Mouse (Mus musculus): ENCODE data around the gene Rinl. TPM values are rescaled to one million over a fixed set of nuclear protein-coding genes. Genes with fewer than 3 reads are reported as not detected.
A peak's percentile ranks its signal among the peaks of the same experiment; 100 is the strongest.

Rinl gene
- polyA plus RNA-seq, 1 experiment from 2014 or later = 5.2 TPM

DNA sequence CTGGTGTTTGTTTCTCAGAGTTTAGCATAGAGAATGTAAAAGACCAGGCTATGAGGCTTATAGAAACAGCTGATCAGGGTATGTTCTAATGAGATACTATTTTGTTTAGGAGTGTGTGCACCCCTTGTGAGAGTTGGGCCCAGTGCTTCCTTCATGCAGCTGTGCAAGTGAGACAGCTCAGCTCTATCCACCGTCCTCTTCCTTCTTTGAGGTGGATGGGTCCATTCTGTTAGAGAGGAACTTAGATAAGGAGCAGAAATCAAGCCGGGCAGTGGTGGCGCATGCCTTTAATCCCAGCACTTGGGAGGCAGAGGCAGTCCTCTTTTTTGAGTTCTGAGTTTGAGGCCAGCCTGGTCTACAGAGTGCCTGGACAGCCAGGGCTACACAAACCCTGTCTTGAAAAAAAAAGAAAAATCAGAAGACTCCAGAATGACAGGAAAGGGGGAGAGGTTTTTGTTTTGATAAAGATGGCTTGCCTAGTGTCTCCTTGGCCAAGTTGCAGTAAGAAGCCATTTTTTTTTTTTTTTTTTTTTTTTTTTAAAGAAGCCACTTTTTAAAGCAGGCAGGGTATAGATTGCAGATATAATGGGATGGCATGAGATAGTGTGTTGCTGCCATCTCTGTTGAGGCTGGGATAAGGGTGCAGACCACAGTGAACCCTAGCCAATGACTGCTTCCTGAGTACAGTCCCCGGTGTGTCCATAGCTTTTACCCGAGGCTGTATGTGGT is 25.7 kb downstream of the Rinl start:
- Histone ChIP-seq H3K27ac (no peak overlapping the region), H3K9me3 (no peaks in the 10 kb centered on the region), H3K4me3 (peak overlapping the region; percentile 6; the same call in 1 of the 2 replicates), H3K36me3 (peaks cover 76% of the 10 kb centered on the region), H3K4me1 (peaks cover 57% of the 10 kb centered on the region), H3K27me3 (ENCODE audit: insufficient read depth, poor library complexity, severe bottlenecking) (no peaks in the 10 kb centered on the region)
- WGBS = 69% methylated on average over 5 of the region's 5 CpGs
- DNase-seq (ENCODE audit: low spot score) = no peak

DNA sequence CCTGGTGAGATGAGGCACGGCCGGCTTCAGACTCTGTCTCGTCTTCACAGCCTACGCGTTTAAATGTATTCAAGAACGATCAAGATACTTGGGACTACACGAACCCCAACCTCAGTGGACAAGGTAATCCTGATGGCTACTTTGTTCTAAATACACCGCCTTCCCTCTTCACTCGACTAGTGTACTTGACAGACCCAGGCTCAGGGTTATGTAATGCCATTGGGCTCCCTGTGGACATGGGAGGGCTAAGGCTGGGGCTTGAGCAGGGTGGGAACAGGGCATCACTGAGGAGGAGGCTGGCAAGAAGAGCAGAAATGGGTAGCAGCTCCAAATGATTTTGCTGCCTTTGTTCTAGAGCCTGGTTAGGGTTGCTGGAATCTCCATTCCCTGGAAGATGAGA is 26.5 kb downstream of the Rinl start:
- Histone ChIP-seq H3K4me1 (peaks cover 64% of the 10 kb centered on the region), H3K27ac (no peak overlapping the region)
- 88% methylated on average over 9 of the region's 9 CpGs for WGBS

DNA sequence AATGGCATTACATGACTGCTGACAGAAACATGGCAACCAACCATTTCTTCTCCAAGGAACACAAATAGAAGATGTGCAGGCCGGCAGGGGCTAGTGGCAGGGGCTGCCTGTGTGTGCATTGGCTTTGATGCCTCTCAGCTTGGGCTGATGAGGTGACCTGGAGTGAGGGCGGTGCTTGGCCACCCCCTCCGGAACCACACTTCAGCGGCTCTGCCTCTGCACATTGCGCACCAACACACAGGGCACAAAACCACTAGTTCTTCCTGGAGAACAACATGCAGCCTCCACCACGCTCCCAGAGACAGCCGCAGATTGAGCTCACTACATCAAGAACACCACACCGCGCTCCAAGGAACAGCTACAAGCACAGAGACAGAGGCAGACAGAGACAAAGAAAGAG is 27.4 kb downstream of the Rinl start:
- Histone ChIP-seq H3K4me1 (peaks cover 73% of the 10 kb centered on the region), H3K36me3 (peaks cover 93% of the 10 kb centered on the region), H3K27me3 (ENCODE audit: insufficient read depth, poor library complexity, severe bottlenecking) (no peaks in the 10 kb centered on the region), H3K4me3 (no peak overlapping the region), H3K9me3 (no peaks in the 10 kb centered on the region), H3K27ac (no peak overlapping the region)
- WGBS = 81% methylated on average over 9 of the region's 9 CpGs
- no peak for DNase-seq (ENCODE audit: low spot score)

More for the DNA sequence above, 26.5 kb downstream of the Rinl start:
- Histone ChIP-seq H3K27me3 (ENCODE audit: insufficient read depth, poor library complexity, severe bottlenecking) (no peaks in the 10 kb centered on the region), H3K9me3 (no peaks in the 10 kb centered on the region), H3K4me3 (0 out of 2 replicates have a peak overlapping the region, but pooled peaks have one; percentile 0), H3K36me3 (peaks cover 83% of the 10 kb centered on the region)
- no peak for DNase-seq (ENCODE audit: low spot score)

DNA sequence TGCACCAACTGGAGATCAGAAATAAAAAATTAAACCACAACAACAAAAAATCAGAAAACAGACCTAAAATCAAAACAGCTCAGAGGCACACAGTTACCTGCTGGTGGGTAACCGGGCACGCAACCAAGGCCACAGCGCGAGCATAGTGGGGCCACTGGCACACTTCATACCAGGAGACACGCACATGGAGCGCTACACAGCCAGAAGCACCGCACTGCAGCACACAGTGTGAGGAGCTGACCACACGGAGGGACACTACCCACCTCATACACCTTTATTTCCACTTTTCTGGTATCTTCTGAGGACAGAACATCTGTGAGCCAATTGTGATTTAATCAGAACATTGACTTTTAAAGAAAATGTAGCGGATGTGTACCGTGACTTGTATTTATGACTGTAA is 28.2 kb downstream of the Rinl start:
- WGBS = 90% methylated on average over 10 of the region's 10 CpGs
- Histone ChIP-seq H3K9me3 (no peaks in the 10 kb centered on the region), H3K36me3 (peaks cover 98% of the 10 kb centered on the region), H3K27ac (no peak overlapping the region), H3K4me1 (peaks cover 73% of the 10 kb centered on the region), H3K4me3 (no peak overlapping the region), H3K27me3 (ENCODE audit: insufficient read depth, poor library complexity, severe bottlenecking) (no peaks in the 10 kb centered on the region)
- no peak for DNase-seq (ENCODE audit: low spot score)

DNA sequence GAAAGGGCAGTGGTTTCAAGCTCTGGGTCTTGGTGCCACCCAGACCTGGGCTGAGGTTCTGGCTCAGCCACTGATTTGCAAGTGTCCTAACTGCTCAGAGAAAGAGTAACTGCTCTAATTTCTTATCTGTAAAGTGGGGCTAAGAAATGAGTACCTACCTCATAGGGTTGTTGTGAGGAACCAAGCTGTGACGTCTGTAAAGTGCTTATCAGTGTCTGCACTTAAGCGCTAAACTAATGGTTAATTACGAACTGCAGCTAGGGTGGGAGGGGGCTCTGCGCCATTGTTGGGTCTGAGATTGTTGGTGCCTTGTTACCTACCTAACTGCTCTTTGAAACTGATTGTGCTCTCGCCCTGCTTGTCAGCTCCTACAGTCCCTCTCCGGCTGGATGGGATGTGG is 28.8 kb downstream of the Rinl start:
- Histone ChIP-seq H3K27me3 (ENCODE audit: insufficient read depth, poor library complexity, severe bottlenecking) (no peaks in the 10 kb centered on the region), H3K4me1 (peaks cover 67% of the 10 kb centered on the region), H3K36me3 (peaks cover 98% of the 10 kb centered on the region), H3K4me3 (no peak overlapping the region), H3K27ac (no peak overlapping the region), H3K9me3 (no peaks in the 10 kb centered on the region)
- 55% methylated on average over 6 of the region's 6 CpGs for WGBS
- no peak for DNase-seq (ENCODE audit: low spot score)

DNA sequence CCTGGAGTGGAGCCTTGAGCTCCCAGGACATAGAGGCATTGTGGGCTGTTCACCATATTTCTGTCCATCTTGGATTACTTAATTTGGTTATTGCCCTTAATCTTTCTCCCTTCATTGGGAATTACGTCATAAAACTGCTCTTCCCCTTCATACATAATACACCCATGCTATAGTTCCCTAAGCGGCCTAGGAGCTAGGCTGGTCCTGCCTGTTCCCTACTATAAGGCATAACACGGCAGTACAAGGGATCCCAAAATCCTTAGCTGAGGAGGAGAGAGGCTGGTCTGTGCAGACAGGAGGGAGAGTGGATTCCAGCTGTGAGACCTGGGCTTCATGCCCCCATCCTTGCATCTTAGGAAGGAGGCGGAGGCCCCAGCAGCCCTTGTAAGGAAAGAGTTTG is 29.2 kb downstream of the Rinl start:
- H3K27ac ChIP-seq = no peak overlapping the region
- H3K4me3 ChIP-seq = peak overlapping the region; percentile 2; the same call in 1 of the 2 replicates
- H3K9me3 ChIP-seq = no peaks in the 10 kb centered on the region
- H3K36me3 ChIP-seq = peaks cover 98% of the 10 kb centered on the region
- no peaks in the 10 kb centered on the region for H3K27me3 ChIP-seq (ENCODE audit: insufficient read depth, poor library complexity, severe bottlenecking)
- DNase-seq (ENCODE audit: low spot score) = no peak
- 88% methylated on average over 4 of the region's 4 CpGs for WGBS
- peaks cover 62% of the 10 kb centered on the region for H3K4me1 ChIP-seq

DNA sequence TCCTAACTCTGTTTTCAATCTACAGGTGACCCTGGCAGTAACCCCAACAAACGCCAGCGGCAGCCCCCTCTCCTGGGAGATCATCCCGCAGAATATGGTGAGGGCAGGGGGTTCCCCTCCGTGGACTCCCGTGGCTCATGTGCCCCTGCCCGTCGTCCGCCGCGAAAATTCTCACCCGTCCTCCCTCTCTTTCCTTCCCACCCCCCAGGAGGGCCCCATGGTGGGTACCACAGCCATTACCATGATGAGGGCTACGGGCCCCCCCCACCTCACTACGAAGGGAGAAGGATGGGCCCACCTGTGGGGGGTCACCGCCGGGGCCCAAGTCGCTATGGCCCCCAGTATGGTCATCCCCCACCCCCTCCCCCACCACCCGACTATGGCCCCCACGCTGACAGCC is 29.7 kb downstream of the Rinl start:
- DNase-seq (ENCODE audit: low spot score) = no peak
- H3K9me3 ChIP-seq = no peaks in the 10 kb centered on the region
- H3K36me3 ChIP-seq = peaks cover 95% of the 10 kb centered on the region
- H3K27me3 ChIP-seq (ENCODE audit: insufficient read depth, poor library complexity, severe bottlenecking) = no peaks in the 10 kb centered on the region
- H3K4me1 ChIP-seq = peaks cover 59% of the 10 kb centered on the region
- peak overlapping the region; percentile 2; the same call in 1 of the 2 replicates for H3K4me3 ChIP-seq
- no peak overlapping the region for H3K27ac ChIP-seq
- 86% methylated on average over 18 of the region's 18 CpGs for WGBS

DNA sequence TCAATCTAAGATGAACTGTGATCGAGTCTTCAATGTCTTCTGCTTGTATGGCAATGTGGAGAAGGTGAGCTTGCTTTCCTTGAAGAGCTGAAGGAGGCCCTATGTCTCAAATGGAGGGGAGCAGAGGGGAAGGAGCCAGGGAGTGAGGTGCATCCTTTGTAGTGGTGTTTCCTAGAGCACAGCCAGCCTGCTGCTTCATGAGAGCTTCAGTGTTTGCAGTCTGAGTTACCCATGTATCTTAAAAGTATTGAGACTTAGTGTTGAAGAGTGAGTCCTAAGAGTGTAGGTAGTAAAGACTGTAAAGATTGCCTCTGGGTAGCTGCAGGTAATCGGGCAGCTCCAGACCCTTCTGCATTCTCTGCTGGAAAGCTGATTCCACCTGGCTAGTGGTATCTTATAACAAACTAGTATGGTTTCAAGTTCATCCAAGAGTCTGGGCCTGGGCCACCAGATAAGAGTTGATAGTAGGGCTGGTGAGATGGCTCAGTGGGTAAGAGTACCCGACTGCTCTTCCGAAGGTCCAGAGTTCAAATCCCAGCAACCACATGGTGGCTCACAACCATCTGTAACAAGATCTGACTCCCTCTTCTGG is 30.2 kb downstream of the Rinl start:
- WGBS = 79% methylated on average over 4 of the region's 4 CpGs
- H3K4me3 ChIP-seq = no peak overlapping the region
- H3K4me1 ChIP-seq = peaks cover 56% of the 10 kb centered on the region

DNA sequence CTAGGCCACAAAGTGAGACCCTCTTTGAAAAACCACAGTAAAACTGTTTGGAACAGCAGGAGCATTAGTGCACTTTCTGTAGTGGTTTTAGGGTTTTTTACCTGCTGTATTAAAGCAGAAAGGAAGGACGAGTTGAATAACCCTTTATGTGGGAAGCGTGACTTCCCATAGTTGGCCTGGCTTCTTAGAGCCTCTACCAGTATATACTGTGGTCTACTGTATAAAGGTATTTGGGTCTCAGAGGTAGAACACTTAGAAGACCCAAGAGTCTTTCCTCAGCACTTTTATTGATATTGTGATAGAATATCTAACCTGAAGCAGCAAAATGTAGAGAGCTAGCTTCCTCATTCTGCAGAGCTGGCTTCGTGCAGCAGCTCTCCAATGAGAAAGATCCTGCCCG is 30.8 kb downstream of the Rinl start:
- no peak overlapping the region for H3K4me3 ChIP-seq
- H3K9me3 ChIP-seq = no peaks in the 10 kb centered on the region
- peaks cover 53% of the 10 kb centered on the region for H3K4me1 ChIP-seq
- no peak for DNase-seq (ENCODE audit: low spot score)
- H3K27me3 ChIP-seq (ENCODE audit: insufficient read depth, poor library complexity, severe bottlenecking) = no peaks in the 10 kb centered on the region
- H3K27ac ChIP-seq = 0 out of 2 replicates have a peak overlapping the region, but pooled peaks have one; percentile 6
- H3K36me3 ChIP-seq = peaks cover 84% of the 10 kb centered on the region
- 90% methylated on average over 4 of the region's 4 CpGs for WGBS

More for the DNA sequence above, 30.2 kb downstream of the Rinl start:
- Histone ChIP-seq H3K9me3 (no peaks in the 10 kb centered on the region), H3K27ac (no peak overlapping the region), H3K36me3 (peaks cover 90% of the 10 kb centered on the region), H3K27me3 (ENCODE audit: insufficient read depth, poor library complexity, severe bottlenecking) (no peaks in the 10 kb centered on the region)
- no peak for DNase-seq (ENCODE audit: low spot score)

DNA sequence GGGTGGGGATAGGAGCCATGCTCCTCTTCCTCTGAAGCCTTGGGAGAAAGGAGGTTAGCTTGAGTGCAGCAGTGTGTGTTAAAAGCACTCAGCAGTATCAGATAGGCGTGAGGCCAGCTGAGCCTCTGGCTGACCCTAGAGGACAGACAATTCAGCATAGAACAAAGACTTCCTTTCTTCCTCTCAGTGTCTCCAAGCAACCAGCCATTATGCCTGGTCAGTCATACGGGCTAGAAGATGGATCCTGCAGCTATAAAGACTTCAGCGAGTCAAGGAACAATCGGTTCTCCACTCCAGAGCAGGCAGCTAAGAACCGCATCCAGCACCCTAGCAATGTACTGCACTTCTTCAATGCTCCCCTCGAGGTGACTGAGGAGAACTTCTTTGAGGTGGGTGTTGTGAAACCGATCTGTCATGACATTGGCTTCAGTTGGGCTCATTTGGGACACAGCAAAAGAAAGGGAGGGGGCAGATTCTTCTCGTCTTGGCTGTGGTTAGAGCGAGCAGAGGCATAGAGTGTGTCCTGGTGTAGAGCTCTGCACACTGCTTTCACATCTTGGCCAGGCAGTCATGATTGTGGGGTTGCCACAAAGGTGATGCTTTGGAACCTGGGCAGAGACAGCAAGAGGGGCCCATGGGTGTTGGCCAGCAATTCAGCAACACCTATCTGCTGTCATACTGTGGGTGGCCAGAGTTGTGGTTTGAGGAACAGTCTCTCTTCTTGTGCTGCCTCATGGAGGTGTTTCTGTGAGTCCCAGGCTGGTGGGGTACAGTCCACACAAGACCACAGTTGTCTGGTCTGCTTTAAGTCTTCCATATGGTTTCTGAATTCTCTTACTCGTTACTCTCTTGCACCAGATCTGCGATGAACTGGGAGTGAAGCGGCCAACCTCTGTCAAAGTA is 31.8 kb downstream of the Rinl start:
- Histone ChIP-seq H3K9me3 (no peaks in the 10 kb centered on the region), H3K27me3 (ENCODE audit: insufficient read depth, poor library complexity, severe bottlenecking) (no peaks in the 10 kb centered on the region), H3K27ac (0 out of 2 replicates have a peak overlapping the region, but pooled peaks have one; percentile 11), H3K36me3 (peaks cover 74% of the 10 kb centered on the region), H3K4me1 (peaks cover 47% of the 10 kb centered on the region), H3K4me3 (0 out of 2 replicates have a peak overlapping the region, but pooled peaks have one; percentile 15)
- DNase-seq (ENCODE audit: low spot score) = no peak
- 73% methylated on average over 12 of the region's 12 CpGs for WGBS

DNA sequence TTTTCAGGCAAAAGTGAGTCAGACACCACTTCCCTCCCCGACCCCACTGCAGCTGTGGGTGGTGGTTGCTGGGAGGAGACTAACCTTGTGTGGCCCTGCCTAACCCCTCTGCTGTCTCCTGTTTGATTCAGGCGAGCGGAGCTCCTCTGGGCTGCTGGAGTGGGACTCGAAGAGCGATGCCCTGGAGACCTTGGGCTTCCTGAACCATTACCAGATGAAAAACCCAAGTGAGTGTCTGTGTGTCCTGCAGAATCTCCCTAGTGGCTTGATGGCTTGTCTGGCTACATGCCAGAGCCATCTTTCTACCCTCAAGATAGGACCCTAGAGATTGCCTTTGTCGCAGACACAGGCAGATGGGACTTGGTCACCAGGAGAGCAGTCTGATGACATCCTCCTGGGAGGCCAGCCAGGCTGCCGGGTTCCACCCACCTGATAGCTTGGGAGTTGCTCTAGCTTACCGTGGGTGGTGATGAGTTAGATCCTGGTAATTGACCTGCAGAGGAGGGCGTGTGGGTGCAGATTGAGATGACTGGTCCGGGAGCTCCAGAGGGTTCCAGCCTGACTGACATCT is 32.6 kb downstream of the Rinl start:
- 0 out of 2 replicates have a peak overlapping the region, but pooled peaks have one; percentile 15 for H3K4me3 ChIP-seq
- H3K27ac ChIP-seq = no peak overlapping the region
- no peaks in the 10 kb centered on the region for H3K27me3 ChIP-seq (ENCODE audit: insufficient read depth, poor library complexity, severe bottlenecking)
- H3K9me3 ChIP-seq = no peaks in the 10 kb centered on the region
- WGBS = 67% methylated on average over 10 of the region's 10 CpGs
- H3K4me1 ChIP-seq = peaks cover 48% of the 10 kb centered on the region
- H3K36me3 ChIP-seq = peaks cover 66% of the 10 kb centered on the region
- DNase-seq (ENCODE audit: low spot score) = no peak

DNA sequence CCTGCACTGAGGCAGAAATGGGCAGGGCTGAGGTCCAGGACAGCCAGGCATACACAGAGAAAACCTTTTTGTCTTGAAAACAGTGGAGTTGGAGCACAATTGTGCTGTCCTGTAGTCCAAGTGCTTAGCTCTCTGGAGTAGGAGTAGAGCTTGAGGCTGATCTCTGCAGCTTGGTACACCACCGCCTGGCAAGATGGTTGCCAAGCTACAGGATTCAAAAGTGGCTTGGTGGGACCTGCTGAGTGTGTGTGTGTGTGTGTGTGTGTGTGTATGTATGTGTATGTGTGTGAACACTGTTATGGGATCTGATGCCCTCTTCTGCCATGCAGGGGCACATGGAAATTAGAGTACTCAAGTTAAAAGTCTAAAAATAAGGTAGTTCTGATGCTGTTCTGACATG is 33.8 kb downstream of the Rinl start:
- 77% methylated on average over 1 of the region's 1 CpGs for WGBS
- no peaks in the 10 kb centered on the region for H3K27me3 ChIP-seq (ENCODE audit: insufficient read depth, poor library complexity, severe bottlenecking)
- H3K4me3 ChIP-seq = no peak overlapping the region
- no peaks in the 10 kb centered on the region for H3K9me3 ChIP-seq
- H3K27ac ChIP-seq = no peak overlapping the region
- H3K4me1 ChIP-seq = peaks cover 49% of the 10 kb centered on the region
- peaks cover 54% of the 10 kb centered on the region for H3K36me3 ChIP-seq
- no peak for DNase-seq (ENCODE audit: low spot score)

All from heart, embryonic 10.5 days (tissue).